Mouse (Mus musculus) CH12.LX (cell line): ENCODE data around the gene Vdr. TPM values are rescaled to one million over a fixed set of nuclear protein-coding genes. Genes with fewer than 3 reads are reported as not detected.

Experiments used
- DNase-seq: peaks from one replicate; pipeline ENCODE4 v3.0.0-alpha.2; 2013; ENCODE audit errors: extremely low read depth
- H3K27ac ChIP-seq: 2 replicates; pipeline ENCODE4 v1.5.1; 2012; ENCODE audit warnings: low read depth, mild to moderate bottlenecking, control low read depth, moderate library complexity; ENCODE audit not compliant: insufficient read depth
- H3K27me3 ChIP-seq: replicated peaks from 2 replicates; pipeline ENCODE3; 2012; ENCODE audit warnings: inconsistent platforms
- H3K36me3 ChIP-seq, 2 experiments: replicated peaks in 1 of 2; 2 replicates each; pipeline versions ENCODE3 to v1.6.1; 2012; ENCODE audit warnings: inconsistent platforms in 1 of 2, low read length in 1 of 2, mild to moderate bottlenecking in 1 of 2, mixed read lengths in 1 of 2, moderate library complexity in 1 of 2; ENCODE audit not compliant: control insufficient read depth in 1 of 2, insufficient read depth in 1 of 2
- H3K4me1 ChIP-seq, 2 experiments: 2 replicates each; pipeline ENCODE4 v1.6.1; 2012; ENCODE audit warnings: inconsistent platforms in 1 of 2, moderate library complexity in 1 of 2; ENCODE audit not compliant: insufficient read depth in 2 of 2, control insufficient read depth in 1 of 2
- H3K4me2 ChIP-seq: 2 replicates; pipeline ENCODE4 v1.6.1; 2012; ENCODE audit warnings: low read depth, mild to moderate bottlenecking, control low read depth; ENCODE audit not compliant: poor library complexity, insufficient read depth, severe bottlenecking
- H3K4me3 ChIP-seq, 3 experiments: fragments of 150-350 bp in 1 of 3; sonication (generic) in 1 of 3; replicated peaks in 1 of 3; 2 replicates each; pipeline versions ENCODE3 to v1.5.1; 2011 to 2012; ENCODE audit warnings: low read depth in 2 of 3, low read length in 2 of 3, mild to moderate bottlenecking in 2 of 3, moderate library complexity in 2 of 3, control low read depth in 1 of 3, improper control_type of control experiment in 1 of 3, inconsistent platforms in 1 of 3, mixed read lengths in 1 of 3; ENCODE audit not compliant: poor library complexity in 1 of 3
- H3K79me2 ChIP-seq: replicated peaks from 2 replicates; pipeline ENCODE4 v1.6.1; 2012; ENCODE audit warnings: mild to moderate bottlenecking, moderate library complexity; ENCODE audit not compliant: control insufficient read depth, poor library complexity, insufficient read depth, severe bottlenecking; ENCODE audit errors: extremely low read depth
- H3K9ac ChIP-seq: 2 replicates; pipeline ENCODE4 v1.6.1; 2012; ENCODE audit warnings: low read depth, mild to moderate bottlenecking, control low read depth, moderate library complexity; ENCODE audit not compliant: insufficient read depth
- H3K9me3 ChIP-seq: replicated peaks from 2 replicates; pipeline ENCODE3; 2012; ENCODE audit warnings: low read length, inconsistent platforms, mixed read lengths
- BHLHE40 ChIP-seq: IDR thresholded peaks from 2 replicates; pipeline ENCODE4 v1.6.1; 2011; ENCODE audit warnings: mild to moderate bottlenecking, low read depth, low read length, improper control_type of control experiment
- CTCF ChIP-seq, 2 experiments: IDR thresholded peaks in 1 of 2; conservative IDR thresholded peaks in 1 of 2; 2 replicates each; pipeline ENCODE4 v1.5.1; 2011 to 2012; ENCODE audit warnings: low read depth in 2 of 2, low read length in 2 of 2, improper control_type of control experiment in 1 of 2, inconsistent platforms in 1 of 2, mild to moderate bottlenecking in 1 of 2, moderate library complexity in 1 of 2
- ELF1 ChIP-seq: IDR thresholded peaks from 2 replicates; pipeline ENCODE4 v1.6.1; 2014; ENCODE audit warnings: low read depth, mild to moderate bottlenecking, inconsistent platforms, low read length, improper control_type of control experiment
- ETS1 ChIP-seq: conservative IDR thresholded peaks from 2 replicates; pipeline ENCODE4 v1.6.1; 2012; ENCODE audit warnings: low read depth, mild to moderate bottlenecking, inconsistent platforms, low read length, improper control_type of control experiment, moderate library complexity
- GABPA ChIP-seq: IDR thresholded peaks from 2 replicates; pipeline ENCODE4 v1.6.1; 2012; ENCODE audit warnings: low read depth, low read length, improper control_type of control experiment, inconsistent platforms; ENCODE audit not compliant: insufficient replicate concordance
- IRF4 ChIP-seq: IDR thresholded peaks from 2 replicates; pipeline ENCODE4 v1.6.1; 2014; ENCODE audit warnings: low read depth, mild to moderate bottlenecking, inconsistent platforms, low read length, improper control_type of control experiment
- MAFK ChIP-seq: IDR thresholded peaks from 2 replicates; pipeline ENCODE4 v1.6.1; 2011; ENCODE audit warnings: low read length, improper control_type of control experiment; ENCODE audit not compliant: insufficient replicate concordance
- MAX ChIP-seq: IDR thresholded peaks from 2 replicates; pipeline ENCODE4 v1.6.1; 2011; ENCODE audit warnings: low read length, improper control_type of control experiment
- MAZ ChIP-seq: IDR thresholded peaks from 2 replicates; pipeline ENCODE4 v1.6.1; 2012; ENCODE audit warnings: low read depth, mild to moderate bottlenecking, inconsistent platforms, low read length, improper control_type of control experiment, moderate library complexity
- NRF1 ChIP-seq: IDR thresholded peaks from 2 replicates; pipeline ENCODE4 v1.6.1; 2014; ENCODE audit warnings: low read depth, mild to moderate bottlenecking, inconsistent platforms, low read length, improper control_type of control experiment, moderate library complexity
- PAX5 ChIP-seq: IDR thresholded peaks from 2 replicates; pipeline ENCODE4 v1.6.1; 2012; ENCODE audit warnings: low read length, inconsistent platforms, mixed read lengths
- TCF12 ChIP-seq: IDR thresholded peaks from 2 replicates; pipeline ENCODE4 v1.6.1; 2014; ENCODE audit warnings: low read depth, mild to moderate bottlenecking, inconsistent platforms, low read length, improper control_type of control experiment
- USF1 ChIP-seq: IDR thresholded peaks from 2 replicates; pipeline ENCODE4 v1.6.1; 2014; ENCODE audit warnings: low read depth, mild to moderate bottlenecking, inconsistent platforms, low read length, improper control_type of control experiment
- ZC3H11A ChIP-seq: IDR thresholded peaks from 2 replicates; pipeline ENCODE4 v1.6.1; 2012; ENCODE audit warnings: low read depth, mild to moderate bottlenecking, inconsistent platforms, low read length, improper control_type of control experiment
- ZNF384 ChIP-seq: IDR thresholded peaks from 2 replicates; pipeline ENCODE4 v1.6.1; 2012; ENCODE audit warnings: low read depth, low read length, improper control_type of control experiment, inconsistent platforms
- dilution Hi-C: fragments of 300-500 bp; cut with MboI; formaldehyde crosslinking; loops from 2 replicates; pipeline ENCODE4 v1.14.3; 2020; ENCODE audit warnings: low sequenced_read_pairs; ENCODE audit not compliant: extremely low pct_unique_long_range_greater_than_20kb, extremely low pct_ligation_motif_present
- in situ Hi-C: fragments of 300-500 bp; cut with MboI; formaldehyde crosslinking; loops from 3 replicates; pipeline ENCODE4 v1.14.3; 2019; ENCODE audit warnings: low sequenced_read_pairs, low pct_ligation_motif_present, low pct_unique_long_range_greater_than_20kb, mixed read lengths
- polyA plus RNA-seq: library from polyadenylated mRNA; unstranded; fragments of >175 nt; gene quantifications from 2 replicates; pipeline ENCODE4 v1.2.1, GENCODE M21; 2012; ENCODE audit warnings: low read depth; ENCODE audit not compliant: insufficient read length
- total RNA-seq, 2 experiments: library from RNA; depleted of rRNA; stranded (reverse); fragments of 300-350 nt in 1 of 2; fragments of >200 nt in 1 of 2; gene quantifications; 2 replicates each; pipeline ENCODE4 v1.2.3; 2012 to 2014

Vdr gene
- total and polyA plus RNA-seq, 3 experiments: 0.52 to 1.7 (median 0.68) TPM

GRCm38 (mm10) chr15:97955742-97956141, 45.3 kb upstream of the Vdr start:
- H3K27ac ChIP-seq: no peak overlapping the region
- DNase-seq: no peak
- no peak overlapping the region for H3K4me2 ChIP-seq
- in situ Hi-C loops (no loop called here), dilution Hi-C loops (loop anchor here (25.0 kb wide), 1 partner anchor 168 kb away; the partner anchor contains the start of gene Slc48a1)
- TF ChIP-seq IRF4 (no peak), GABPA (no peak), NRF1 (peak; percentile 64)
- H3K4me3 ChIP-seq: no peak overlapping the region
- H3K79me2 ChIP-seq: no peaks in the 10 kb centered on the region
- peaks cover 4 to 19% of the 10 kb centered on the region in 2 experiments for H3K4me1 ChIP-seq
- H3K9me3 ChIP-seq: no peaks in the 10 kb centered on the region
- H3K36me3 ChIP-seq: no peaks in the 10 kb centered on the region
- H3K27me3 ChIP-seq: peaks cover 22% of the 10 kb centered on the region
- no peak overlapping the region for H3K9ac ChIP-seq

GRCm38 (mm10) chr15:97955286-97955685, 44.9 kb upstream of the Vdr start:
- H3K27me3 ChIP-seq: peaks cover 26% of the 10 kb centered on the region
- H3K4me2 ChIP-seq: no peak overlapping the region
- H3K79me2 ChIP-seq: no peaks in the 10 kb centered on the region
- H3K27ac ChIP-seq: no peak overlapping the region
- H3K4me1 ChIP-seq: peaks cover 4 to 19% of the 10 kb centered on the region in 2 experiments
- TF ChIP-seq ETS1: 0 out of 2 replicates have a peak, but pooled peaks have one; percentile 31
- TF ChIP-seq MAZ: no peak
- TF ChIP-seq ZC3H11A: no peak
- no peak for TF ChIP-seq BHLHE40
- no peak for TF ChIP-seq ELF1
- no peak for TF ChIP-seq ZNF384
- no peak for TF ChIP-seq PAX5
- peak; percentile 35; the same call in 1 of the 2 replicates for TF ChIP-seq TCF12
- H3K9me3 ChIP-seq: no peaks in the 10 kb centered on the region
- dilution Hi-C loops (loop anchor here (25.0 kb wide), 1 partner anchor 168 kb away; the partner anchor contains the start of gene Slc48a1), in situ Hi-C loops (no loop called here)
- H3K9ac ChIP-seq: no peak overlapping the region
- no peaks in the 10 kb centered on the region for H3K36me3 ChIP-seq
- DNase-seq: no peak
- no peak overlapping the region for H3K4me3 ChIP-seq

GRCm38 (mm10) chr15:97954671-97955070, 44.2 kb upstream of the Vdr start:
- no peak overlapping the region for H3K4me2 ChIP-seq
- DNase-seq: peak; percentile 36

More at GRCm38 (mm10) chr15:97954671-97955070, 44.2 kb upstream of the Vdr start:
- H3K4me3 ChIP-seq: no peak overlapping the region
- in situ Hi-C loops (no loop called here), dilution Hi-C loops (loop anchor here (25.0 kb wide), 1 partner anchor 167 kb away; the partner anchor contains the start of gene Slc48a1)
- H3K9ac ChIP-seq: no peak overlapping the region
- no peak overlapping the region for H3K27ac ChIP-seq
- no peaks in the 10 kb centered on the region for H3K9me3 ChIP-seq
- TF ChIP-seq MAFK: no peak
- peak; percentile 77 for TF ChIP-seq BHLHE40
- peak in 1 of 2 experiments; percentile 14; a peak in 1 of 4 replicates for TF ChIP-seq CTCF (conservative IDR thresholded peaks at IDR 0.05 in 1 of 2, IDR thresholded peaks at IDR 0.05 in 1 of 2; ENCODE audit: low read depth in 2 of 2, low read length in 2 of 2)
- 0 out of 2 replicates have a peak, but pooled peaks have one; percentile 22 for TF ChIP-seq MAX
- no peak for TF ChIP-seq PAX5
- TF ChIP-seq USF1: peak; percentile 27; the same call in 1 of the 2 replicates
- peaks cover 4 to 26% of the 10 kb centered on the region in 2 experiments for H3K4me1 ChIP-seq
- no peaks in the 10 kb centered on the region for H3K79me2 ChIP-seq
- peaks cover 26% of the 10 kb centered on the region for H3K27me3 ChIP-seq
- H3K36me3 ChIP-seq: no peaks in the 10 kb centered on the region
